Mouse (Mus musculus) cerebellum, adult 9-11 months (tissue): ENCODE data around the gene Ptprf.

Experiments
- DNase-seq: peaks from one replicate; pipeline ENCODE4 v3.0.0; 2022

Gene Ptprf

GRCm38 (mm10) chr4:118199093-118199492 is 92.1 kb downstream of the Ptprf start:
- DNase-seq: no peak

GRCm38 (mm10) chr4:118198606-118199005 is 92.6 kb downstream of the Ptprf start:
- DNase-seq: no peak

- DNase-seq: no peak
Measured at GRCm38 (mm10) chr4:118196185-118196584, 95.0 kb downstream of the Ptprf start.

- no peak for DNase-seq
Measured at GRCm38 (mm10) chr4:118180301-118181080, 110.7 kb downstream of the Ptprf start.

- DNase-seq: peak; percentile 96
Measured at GRCm38 (mm10) chr4:118179467-118180300, 111.5 kb downstream of the Ptprf start, which contains the start of gene Kdm4a. Gene Kdm4a, minus strand, starts transcription at chr4:118180043.

GRCm38 (mm10) chr4:118178952-118179466 is 112.2 kb downstream of the Ptprf start:
- DNase-seq: no peak

GRCm38 (mm10) chr4:118172461-118172860 is 118.7 kb downstream of the Ptprf start:
- DNase-seq: no peak

GRCm38 (mm10) chr4:118171006-118171405 is 120.2 kb downstream of the Ptprf start:
- DNase-seq: no peak

GRCm38 (mm10) chr4:118162123-118162522 is 129.1 kb downstream of the Ptprf start:
- DNase-seq: no peak
